Mouse (Mus musculus): ENCODE measurements around the gene Tmc3. TPM values are rescaled to one million over a fixed set of nuclear protein-coding genes. Genes with fewer than 3 reads are reported as not detected.

Tmc3 gene
- polyA plus RNA-seq, 1 experiment from 2014 or later = 1.4 TPM

- no peaks in the 10 kb centered on the region for H3K27me3 ChIP-seq (ENCODE audit: insufficient read depth, low read length)
- ATAC-seq (ENCODE audit: low FRiP score, low TSS enrichment) = no peak
- H3K9me3 ChIP-seq (ENCODE audit: low read length) = no peaks in the 10 kb centered on the region
- H3K36me3 ChIP-seq (ENCODE audit: insufficient read depth, low read length) = no peaks in the 10 kb centered on the region
- H3K4me3 ChIP-seq (ENCODE audit: low read length) = no peak overlapping the region
- H3K9ac ChIP-seq (replicated peaks; ENCODE audit: low read length) = no peak overlapping the region
- WGBS = 78% methylated on average over 7 of the region's 7 CpGs
- H3K4me1 ChIP-seq (ENCODE audit: insufficient read depth, low read length) = no peaks in the 10 kb centered on the region
- H3K27ac ChIP-seq (ENCODE audit: low read length) = no peak overlapping the region
- no peak overlapping the region for H3K4me2 ChIP-seq (replicated peaks; ENCODE audit: low read depth, low read length)
Measured at GRCm38 (mm10) chr7:83648807-83649206, 64.1 kb downstream of the Tmc3 start.

GRCm38 (mm10) chr7:83650638-83651037 lies 65.9 kb downstream of the Tmc3 start:
- no peaks in the 10 kb centered on the region for H3K36me3 ChIP-seq (ENCODE audit: insufficient read depth, low read length)
- no peak for ATAC-seq (ENCODE audit: low FRiP score, low TSS enrichment)
- H3K4me3 ChIP-seq (ENCODE audit: low read length) = no peak overlapping the region
- H3K27ac ChIP-seq (ENCODE audit: low read length) = no peak overlapping the region
- no peaks in the 10 kb centered on the region for H3K9me3 ChIP-seq (ENCODE audit: low read length)
- H3K4me2 ChIP-seq (replicated peaks; ENCODE audit: low read depth, low read length) = no peak overlapping the region
- H3K27me3 ChIP-seq (ENCODE audit: insufficient read depth, low read length) = no peaks in the 10 kb centered on the region
- no peaks in the 10 kb centered on the region for H3K4me1 ChIP-seq (ENCODE audit: insufficient read depth, low read length)
- WGBS = 86% methylated on average over 5 of the region's 5 CpGs
- no peak overlapping the region for H3K9ac ChIP-seq (replicated peaks; ENCODE audit: low read length)

DNA sequence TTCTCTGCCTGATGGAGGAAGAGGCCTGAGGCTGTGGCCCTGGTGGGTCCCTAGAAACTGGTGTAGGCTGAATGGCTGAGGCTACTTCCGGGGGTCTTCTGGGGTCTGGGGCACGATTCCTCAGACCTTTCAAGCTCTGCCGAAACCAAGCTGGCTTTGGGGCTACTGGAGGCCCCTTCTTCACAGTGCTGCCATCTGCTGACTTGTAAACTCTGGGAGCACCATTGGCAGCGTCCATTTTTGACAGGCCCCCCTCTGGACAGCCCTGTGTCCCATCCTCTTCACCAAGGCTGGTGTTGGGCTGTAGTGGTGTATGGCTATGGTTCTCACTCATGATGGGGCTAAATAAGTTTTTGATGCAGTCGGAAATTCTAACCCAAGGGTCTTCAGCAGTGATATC lies 67.8 kb downstream of the Tmc3 start:
- Histone ChIP-seq H3K9ac (replicated peaks; ENCODE audit: low read length) (no peak overlapping the region), H3K4me1 (ENCODE audit: insufficient read depth, low read length) (no peaks in the 10 kb centered on the region), H3K27me3 (ENCODE audit: insufficient read depth, low read length) (no peaks in the 10 kb centered on the region), H3K4me3 (ENCODE audit: low read length) (no peak overlapping the region), H3K4me2 (replicated peaks; ENCODE audit: low read depth, low read length) (no peak overlapping the region), H3K9me3 (ENCODE audit: low read length) (no peaks in the 10 kb centered on the region), H3K36me3 (ENCODE audit: insufficient read depth, low read length) (no peaks in the 10 kb centered on the region), H3K27ac (ENCODE audit: low read length) (no peak overlapping the region)
- WGBS = 82% methylated on average over 5 of the region's 5 CpGs
- ATAC-seq (ENCODE audit: low FRiP score, low TSS enrichment) = no peak

DNA sequence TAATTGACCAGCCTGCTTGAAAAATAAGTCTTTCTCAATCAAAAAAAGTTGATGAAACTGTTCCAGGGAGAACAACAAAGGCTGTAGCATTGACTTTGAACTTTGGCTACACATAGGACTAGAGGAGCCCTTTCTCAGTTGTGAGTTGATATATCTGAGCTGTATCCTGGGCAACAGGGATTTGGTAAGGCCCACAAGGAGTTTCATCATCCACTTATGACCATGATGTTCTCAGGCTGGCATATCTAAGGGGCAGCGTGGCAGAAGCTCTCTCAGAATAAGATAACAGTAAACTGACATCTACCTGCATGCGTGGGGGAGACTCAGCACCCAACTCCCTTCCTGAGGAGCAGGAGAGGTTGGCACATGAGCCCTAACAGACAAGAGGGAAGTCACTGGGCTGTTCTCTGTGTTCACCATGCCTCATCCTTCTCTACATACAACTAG lies 68.9 kb downstream of the Tmc3 start:
- Histone ChIP-seq H3K4me2 (replicated peaks; ENCODE audit: low read depth, low read length) (no peak overlapping the region), H3K4me3 (ENCODE audit: low read length) (no peak overlapping the region), H3K36me3 (ENCODE audit: insufficient read depth, low read length) (no peaks in the 10 kb centered on the region), H3K27me3 (ENCODE audit: insufficient read depth, low read length) (no peaks in the 10 kb centered on the region), H3K27ac (ENCODE audit: low read length) (no peak overlapping the region), H3K4me1 (ENCODE audit: insufficient read depth, low read length) (no peaks in the 10 kb centered on the region), H3K9ac (replicated peaks; ENCODE audit: low read length) (no peak overlapping the region), H3K9me3 (ENCODE audit: low read length) (no peaks in the 10 kb centered on the region; the same call in 1 of the 2 replicates)
- ATAC-seq (ENCODE audit: low FRiP score, low TSS enrichment) = no peak
- WGBS = 92% methylated on average over 2 of the region's 2 CpGs

- no peak overlapping the region for H3K4me3 ChIP-seq (ENCODE audit: low read length)
Measured at GRCm38 (mm10) chr7:83654196-83654595, 69.5 kb downstream of the Tmc3 start.

GRCm38 (mm10) chr7:83654938-83655630 lies 70.4 kb downstream of the Tmc3 start:
- no peaks in the 10 kb centered on the region; the same call in 1 of the 2 replicates for H3K9me3 ChIP-seq (ENCODE audit: low read length)
- no peak overlapping the region for H3K4me2 ChIP-seq (replicated peaks; ENCODE audit: low read depth, low read length)
- no peaks in the 10 kb centered on the region for H3K36me3 ChIP-seq (ENCODE audit: insufficient read depth, low read length)
- ATAC-seq (ENCODE audit: low FRiP score, low TSS enrichment) = no peak
- H3K27me3 ChIP-seq (ENCODE audit: insufficient read depth, low read length) = no peaks in the 10 kb centered on the region
- no peaks in the 10 kb centered on the region for H3K4me1 ChIP-seq (ENCODE audit: insufficient read depth, low read length)
- no peak overlapping the region for H3K9ac ChIP-seq (replicated peaks; ENCODE audit: low read length)
- peak overlapping the region; percentile 16; the same call in 1 of the 2 replicates for H3K27ac ChIP-seq (ENCODE audit: low read length)
- H3K4me3 ChIP-seq (ENCODE audit: low read length) = no peak overlapping the region
- WGBS = 44% methylated on average over 5 of the region's 5 CpGs

More at GRCm38 (mm10) chr7:83654196-83654595, 69.5 kb downstream of the Tmc3 start:
- ATAC-seq (ENCODE audit: low FRiP score, low TSS enrichment) = no peak
- H3K4me1 ChIP-seq (ENCODE audit: insufficient read depth, low read length) = no peaks in the 10 kb centered on the region
- H3K27me3 ChIP-seq (ENCODE audit: insufficient read depth, low read length) = no peaks in the 10 kb centered on the region
- H3K4me2 ChIP-seq (replicated peaks; ENCODE audit: low read depth, low read length) = no peak overlapping the region
- no peaks in the 10 kb centered on the region; the same call in 1 of the 2 replicates for H3K9me3 ChIP-seq (ENCODE audit: low read length)
- H3K36me3 ChIP-seq (ENCODE audit: insufficient read depth, low read length) = no peaks in the 10 kb centered on the region
- H3K27ac ChIP-seq (ENCODE audit: low read length) = no peak overlapping the region
- WGBS = 67% methylated on average over 2 of the region's 2 CpGs
- H3K9ac ChIP-seq (replicated peaks; ENCODE audit: low read length) = no peak overlapping the region

- ATAC-seq (ENCODE audit: low FRiP score, low TSS enrichment) = no peak
- H3K9me3 ChIP-seq (ENCODE audit: low read length) = no peaks in the 10 kb centered on the region; the same call in 1 of the 2 replicates
- H3K4me3 ChIP-seq (ENCODE audit: low read length) = no peak overlapping the region
- peak overlapping the region; percentile 34; the same call in 1 of the 2 replicates for H3K27ac ChIP-seq (ENCODE audit: low read length)
- WGBS = 73% methylated on average over 1 of the region's 1 CpGs
- H3K4me1 ChIP-seq (ENCODE audit: insufficient read depth, low read length) = no peaks in the 10 kb centered on the region
- H3K36me3 ChIP-seq (ENCODE audit: insufficient read depth, low read length) = no peaks in the 10 kb centered on the region
- H3K9ac ChIP-seq (replicated peaks; ENCODE audit: low read length) = no peak overlapping the region
- H3K27me3 ChIP-seq (ENCODE audit: insufficient read depth, low read length) = no peaks in the 10 kb centered on the region
- H3K4me2 ChIP-seq (replicated peaks; ENCODE audit: low read depth, low read length) = no peak overlapping the region
Measured at GRCm38 (mm10) chr7:83658716-83659115, 74.0 kb downstream of the Tmc3 start.

DNA sequence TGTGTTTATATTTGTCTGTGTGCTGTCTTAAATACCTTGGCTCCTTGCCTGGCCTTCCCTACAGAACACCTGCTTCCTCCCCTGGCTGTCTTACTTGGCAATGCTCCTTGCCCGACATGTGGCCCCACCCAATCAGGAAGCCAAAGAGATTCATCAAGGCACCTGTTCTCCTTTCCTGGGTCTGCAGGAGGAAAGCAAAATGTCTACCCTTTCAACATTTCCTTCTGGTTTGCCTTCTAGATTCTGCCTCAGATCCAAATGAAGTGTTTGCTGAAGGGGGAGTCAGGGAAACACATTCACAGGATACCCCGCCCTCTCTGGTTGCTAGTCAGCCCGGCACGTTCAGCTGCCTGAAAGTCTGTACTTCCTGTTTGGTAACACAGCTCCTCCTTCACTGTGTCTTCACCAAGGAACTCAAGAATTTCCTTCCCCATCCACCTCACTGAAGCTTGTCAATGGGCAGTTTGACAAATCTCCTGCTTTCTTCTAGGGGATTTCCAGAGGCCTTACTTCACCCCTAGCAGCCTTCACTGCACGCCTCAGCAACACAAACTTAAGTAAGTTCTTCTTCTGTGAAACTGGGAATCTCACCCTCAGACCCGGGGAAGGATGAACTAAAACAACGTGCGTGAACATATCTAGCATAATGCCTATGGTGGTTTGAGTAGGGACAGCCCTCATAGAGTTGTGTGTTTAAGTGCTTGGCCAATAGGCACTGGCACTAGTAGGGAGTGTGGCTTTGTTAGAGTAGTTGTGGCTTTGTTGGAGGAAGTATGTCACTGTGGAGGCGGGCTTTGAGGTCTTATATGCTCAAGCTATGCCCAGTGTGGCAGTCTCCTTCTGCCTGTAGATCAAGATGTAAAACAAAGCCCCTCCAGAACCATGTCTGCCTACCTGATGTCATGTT lies 74.7 kb downstream of the Tmc3 start:
- Histone ChIP-seq H3K4me1 (ENCODE audit: insufficient read depth, low read length) (no peaks in the 10 kb centered on the region), H3K9me3 (ENCODE audit: low read length) (no peaks in the 10 kb centered on the region; the same call in 1 of the 2 replicates), H3K4me3 (ENCODE audit: low read length) (no peak overlapping the region), H3K27ac (ENCODE audit: low read length) (no peak overlapping the region; the same call in 1 of the 2 replicates), H3K4me2 (replicated peaks; ENCODE audit: low read depth, low read length) (no peak overlapping the region), H3K36me3 (ENCODE audit: insufficient read depth, low read length) (no peaks in the 10 kb centered on the region), H3K9ac (replicated peaks; ENCODE audit: low read length) (no peak overlapping the region), H3K27me3 (ENCODE audit: insufficient read depth, low read length) (no peaks in the 10 kb centered on the region)
- ATAC-seq (ENCODE audit: low FRiP score, low TSS enrichment) = no peak
- 80% methylated on average over 9 of the region's 9 CpGs for WGBS

DNA sequence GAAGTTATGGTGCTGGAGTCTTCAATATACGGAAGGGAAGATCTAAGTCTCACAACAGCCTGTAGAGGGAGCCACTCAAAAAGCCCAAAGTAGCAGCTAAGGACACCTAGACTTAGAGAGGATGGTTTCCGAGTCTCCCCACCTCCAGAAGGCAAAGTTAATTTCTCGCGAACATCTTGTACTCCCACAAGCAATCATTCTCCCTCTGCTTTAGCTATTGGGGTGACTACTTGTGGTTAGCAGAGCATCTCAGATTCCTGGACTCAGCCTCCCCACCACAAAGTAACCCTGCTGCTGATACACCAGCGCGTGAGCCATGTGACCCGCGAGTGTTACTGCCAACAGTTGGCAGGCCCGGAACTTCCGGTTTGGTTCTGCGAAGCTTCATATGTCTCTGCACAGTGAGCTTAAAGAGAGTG lies 75.6 kb downstream of the Tmc3 start:
- Histone ChIP-seq H3K4me2 (replicated peaks; ENCODE audit: low read depth, low read length) (no peak overlapping the region), H3K9me3 (ENCODE audit: low read length) (no peaks in the 10 kb centered on the region; the same call in 1 of the 2 replicates), H3K27ac (ENCODE audit: low read length) (no peak overlapping the region), H3K27me3 (ENCODE audit: insufficient read depth, low read length) (no peaks in the 10 kb centered on the region), H3K36me3 (ENCODE audit: insufficient read depth, low read length) (no peaks in the 10 kb centered on the region), H3K4me1 (ENCODE audit: insufficient read depth, low read length) (no peaks in the 10 kb centered on the region), H3K9ac (replicated peaks; ENCODE audit: low read length) (no peak overlapping the region), H3K4me3 (ENCODE audit: low read length) (no peak overlapping the region)
- WGBS = 89% methylated on average over 11 of the region's 11 CpGs
- no peak for ATAC-seq (ENCODE audit: low FRiP score, low TSS enrichment)
